Mouse (Mus musculus) lung, postnatal 0 days (tissue): ENCODE results near the gene Dtx3.

Experiments
- CTCF ChIP-seq: IDR thresholded peaks from 2 replicates; pipeline ENCODE4 v1.5.1; 2016; ENCODE audit warnings: antibody characterized with exemption, mild to moderate bottlenecking
- EP300 ChIP-seq: IDR thresholded peaks from 2 replicates; pipeline ENCODE4 v1.6.1; 2016; ENCODE audit warnings: antibody characterized with exemption, mild to moderate bottlenecking, control low read depth

DNA sequence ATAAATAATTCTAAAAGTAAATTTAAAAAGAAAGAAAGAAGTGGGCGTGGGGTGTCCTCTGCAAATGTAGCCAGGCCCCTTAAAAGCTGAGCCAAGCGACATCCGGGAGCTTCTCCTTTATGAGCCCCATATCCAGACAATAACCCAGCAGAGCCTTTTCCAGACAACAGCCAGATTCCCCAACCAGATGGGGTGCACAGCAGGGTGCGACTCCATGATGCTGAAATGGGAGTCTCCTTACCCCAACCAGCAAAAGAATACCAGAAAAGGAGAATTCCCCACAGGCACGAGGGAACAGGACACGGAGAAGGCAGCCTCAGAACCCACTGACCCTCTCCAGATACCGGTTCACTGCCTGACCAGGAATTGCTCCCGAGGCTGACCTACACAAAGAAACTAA, 52.3 kb downstream of the Dtx3 start:
- no peak for TF ChIP-seq CTCF
- TF ChIP-seq EP300 = no peak
